Mouse (Mus musculus) adrenal gland, postnatal 0 days (tissue): ENCODE measurements around the gene Ppm1f. TPM values are rescaled to one million over a fixed set of nuclear protein-coding genes. Genes with fewer than 3 reads are reported as not detected.

Experiments
- polyA plus RNA-seq: library from polyadenylated mRNA; unstranded; fragments of >200 nt; fragmentation: Nextera tagmentation; extraction: Ambion mirVana; gene quantifications from 2 replicates; pipeline ENCODE4 v1.2.1, GENCODE M21; 2015

Gene Ppm1f
- polyA plus RNA-seq = 11.7 and 15.3 TPM in 2 replicates

GRCm38 (mm10) chr16:16896382-16897055 is at the start of gene Ppm1f:
TSS of gene Ppm1f (plus strand) at chr16:16896469.

GRCm38 (mm10) chr16:16863978-16864377 is 32.3 kb upstream of the Ppm1f start, which contains the start of gene Igll1:
TSS of gene Igll1 (minus strand) at chr16:16863985.

GRCm38 (mm10) chr16:16870617-16871331 is 25.5 kb upstream of the Ppm1f start, which contains the start of the genes Top3b and Vpreb1:
TSS of gene Top3b (plus strand) at chr16:16870736.
TSS of gene Vpreb1 (minus strand) at chr16:16870843.

Other genes starting within 250 kb of the Ppm1f start
- not detected in 2 replicates for gene Olfr19, start 220.1 kb upstream of the Ppm1f start, polyA plus RNA-seq
- 0.32 and 0.40 TPM in 2 replicates for gene Spag6l, start 67.0 kb upstream of the Ppm1f start, polyA plus RNA-seq
- gene Igll1, start 32.5 kb upstream of the Ppm1f start, polyA plus RNA-seq = 0.95 and 1.4 TPM in 2 replicates
- gene Top3b, start 25.7 kb upstream of the Ppm1f start, polyA plus RNA-seq = 28.4 and 47.1 TPM in 2 replicates
- 1.8 TPM in 2 replicates for gene Vpreb1, start 25.6 kb upstream of the Ppm1f start, polyA plus RNA-seq
- 101 and 153 TPM in 2 replicates for gene Mapk1, start 86.9 kb downstream of the Ppm1f start, polyA plus RNA-seq
- 24.9 and 33.5 TPM in 2 replicates for gene Ypel1, start 173.2 kb downstream of the Ppm1f start, polyA plus RNA-seq
- 82.9 and 125 TPM in 2 replicates for gene Ppil2, start 214.8 kb downstream of the Ppm1f start, polyA plus RNA-seq
- 4.1 and 6.4 TPM in 2 replicates for gene 2610318N02Rik, start 228.7 kb downstream of the Ppm1f start, polyA plus RNA-seq
- gene Sdf2l1, start 235.9 kb downstream of the Ppm1f start, polyA plus RNA-seq = 36.6 and 53.6 TPM in 2 replicates
- 16.8 and 18.3 TPM in 2 replicates for gene Ydjc, start 248.2 kb downstream of the Ppm1f start, polyA plus RNA-seq